Mouse (Mus musculus) CD4-positive, CD25-positive, alpha-beta regulatory T cell, adult 2 months (primary cell): ENCODE data around the gene Tyrobp.

ENCODE experiments used
- DNase-seq: peaks from one replicate; pipeline ENCODE4 v3.0.0-alpha.2; 2012; ENCODE audit warnings: low read depth, low spot score

The Tyrobp gene

GRCm38 (mm10) chr7:30463568-30463967 lies 50.0 kb downstream of the Tyrobp start:
- DNase-seq, result no peak

- no peak for DNase-seq
Measured at GRCm38 (mm10) chr7:30463996-30464395, 50.4 kb downstream of the Tyrobp start.

- no peak for DNase-seq
Measured at GRCm38 (mm10) chr7:30464816-30465300, 51.3 kb downstream of the Tyrobp start.
